Mouse (Mus musculus) G1E (cell line): ENCODE data around the gene Adh1.

Experiments used
- CTCF ChIP-seq: IDR thresholded peaks from 2 replicates; pipeline ENCODE4 v1.5.1; 2012; ENCODE audit warnings: low read depth, low read length, inconsistent platforms, mixed read lengths
- GATA1 ChIP-seq: IDR thresholded peaks from 2 replicates; pipeline ENCODE4 v1.6.1; 2012; ENCODE audit warnings: borderline replicate concordance, low read length, inconsistent platforms, mixed read lengths
- POLR2AphosphoS5 ChIP-seq: IDR thresholded peaks from 2 replicates; pipeline ENCODE4 v1.6.1; 2012; ENCODE audit warnings: low read depth, low read length, inconsistent platforms; ENCODE audit not compliant: insufficient replicate concordance
- TAL1 ChIP-seq: conservative IDR thresholded peaks from 2 replicates; pipeline ENCODE4 v1.6.1; 2012; ENCODE audit warnings: low read depth, low read length, inconsistent platforms, mixed read lengths

DNA sequence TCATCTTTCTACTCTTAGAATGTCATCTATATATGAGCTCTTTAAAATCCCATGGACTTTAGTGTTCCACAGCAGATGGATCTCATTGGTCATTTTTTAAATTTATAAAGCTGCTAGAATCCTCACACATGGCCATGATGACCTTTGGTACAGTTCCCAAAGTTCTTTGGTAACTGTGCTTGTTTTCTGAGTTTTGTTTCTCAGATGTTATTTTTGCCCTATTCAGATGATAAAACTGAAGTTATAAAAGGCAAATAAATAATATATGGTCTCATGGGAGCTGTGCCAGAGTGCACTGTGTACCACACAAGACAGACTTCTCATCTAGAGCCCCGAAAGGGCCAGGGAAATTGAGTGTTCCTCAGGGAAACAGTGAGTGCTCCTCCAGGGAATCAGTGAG is 31.3 kb upstream of the Adh1 start:
- no peak for TF ChIP-seq CTCF
- TF ChIP-seq TAL1 = no peak
- no peak for TF ChIP-seq POLR2AphosphoS5
- no peak for TF ChIP-seq GATA1
